Comparison of ENCODE assay signal across 9 mouse cellular contexts in the genomic region with DNA sequence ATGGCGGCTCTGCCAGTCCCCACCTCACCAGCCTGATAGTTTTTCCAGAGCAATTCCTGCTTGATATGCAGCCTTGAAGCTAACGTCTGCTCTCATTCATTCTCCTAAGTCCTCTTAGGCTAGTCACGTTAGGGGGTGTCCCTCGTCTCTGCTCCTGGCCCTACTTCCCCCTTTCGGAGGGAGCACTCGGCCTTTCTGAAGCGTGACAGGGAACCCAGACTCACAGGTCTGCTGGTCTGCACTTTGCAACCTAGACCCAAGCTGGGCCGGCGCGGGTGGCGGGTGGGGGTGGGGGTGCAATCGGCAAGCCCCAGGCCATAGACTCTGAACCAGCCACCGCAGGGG. TPM values are rescaled to one million over a fixed set of nuclear protein-coding genes. Genes with fewer than 3 reads are reported as not detected.
A peak's percentile ranks its signal among the peaks of the same experiment; 100 is the strongest.
DNase-seq lines count a peak whose midpoint lies in the region; ATAC-seq lines count a peak whose summit lies in the region.
"Had no signal": no experiment of that assay in that cellular context is flagged by ENCODE, and none has a peak within 500 bp of the region (broad histone marks: within the 10 kb centered on the region; RNA-seq: fewer than 3 reads in every experiment).

No protein-coding gene starts in this region.

- H3K27ac ChIP-seq in kidney, embryonic 15.5 days: peak overlapping the region; percentile 90
- peak overlapping the region; percentile 82 for H3K27ac ChIP-seq in heart, embryonic 11.5 days (ENCODE audit: low read depth, low read length)
- H3K27ac ChIP-seq in liver, embryonic 13.5 days: peak overlapping the region; percentile 80

- peaks cover 62% of the 10 kb centered on the region for H3K4me1 ChIP-seq in kidney, embryonic 15.5 days
- peaks cover 19% of the 10 kb centered on the region for H3K4me1 ChIP-seq in heart, embryonic 11.5 days (ENCODE audit: control insufficient read depth, insufficient read depth, low read length)
- peaks cover 40% of the 10 kb centered on the region for H3K4me1 ChIP-seq in liver, embryonic 13.5 days (replicated peaks)

- no peaks in the 10 kb centered on the region for H3K36me3 ChIP-seq in kidney, embryonic 15.5 days
- H3K36me3 ChIP-seq in heart, embryonic 11.5 days (ENCODE audit: control insufficient read depth, insufficient read depth, low read length): no peaks in the 10 kb centered on the region
- H3K36me3 ChIP-seq in liver, embryonic 13.5 days: no peaks in the 10 kb centered on the region

- H3K4me3 ChIP-seq in kidney, embryonic 15.5 days (replicated peaks): peak overlapping the region; percentile 74
- peak overlapping the region; percentile 79 for H3K4me3 ChIP-seq in heart, embryonic 11.5 days (ENCODE audit: low read depth, low read length)
- peak overlapping the region; percentile 61 for H3K4me3 ChIP-seq in liver, embryonic 13.5 days (replicated peaks)
- H3K4me3 ChIP-seq: myocyte had no signal

- DNase-seq in kidney, postnatal 10 days: no peak
- DNase-seq in T-cell, adult 2 months (ENCODE audit: low spot score): peak; percentile 42
- no peak for DNase-seq in liver, embryonic 13.5 days
- peak; percentile 69 for DNase-seq in naive thymus-derived CD4-positive, alpha-beta T cell, adult 2 months (ENCODE audit: low read depth)
- no peak for DNase-seq in frontal cortex, adult 2 months (ENCODE audit: extremely low spot score in 1 of 2, low spot score in 1 of 2)
- DNase-seq in layer of hippocampus, adult 8-10 months (ENCODE audit: low spot score in 2 of 2): no peak

- WGBS in kidney, embryonic 15.5 days: 2% methylated on average over 13 of the region's 13 CpGs
- 1% methylated on average over 13 of the region's 13 CpGs for WGBS in heart, embryonic 11.5 days (ENCODE audit: insufficient replicate concordance)
- WGBS in liver, embryonic 13.5 days (ENCODE audit: insufficient replicate concordance): 1% methylated on average over 13 of the region's 13 CpGs

- peaks cover 47% of the 10 kb centered on the region for H3K27me3 ChIP-seq in kidney, embryonic 15.5 days
- H3K27me3 ChIP-seq in heart, embryonic 11.5 days (ENCODE audit: control insufficient read depth, insufficient read depth, low read length): peaks cover 29% of the 10 kb centered on the region
- H3K27me3 ChIP-seq in liver, embryonic 13.5 days: peaks cover 75% of the 10 kb centered on the region

- H3K9ac ChIP-seq in kidney, embryonic 15.5 days: peak overlapping the region; percentile 82
- H3K9ac ChIP-seq in heart, embryonic 11.5 days (ENCODE audit: low read depth, low read length): peak overlapping the region; percentile 90
- H3K9ac ChIP-seq in liver, embryonic 13.5 days: peak overlapping the region; percentile 68

- ATAC-seq in kidney, embryonic 15.5 days (replicated peaks; ENCODE audit: low FRiP score): peak; percentile 26; the same call in 1 of the 2 replicates
- 0 out of 2 replicates have a peak, but pooled peaks have one; percentile 29 for ATAC-seq in heart, embryonic 11.5 days (replicated peaks; ENCODE audit: insufficient number of reproducible peaks, low FRiP score, low TSS enrichment)
- peak; percentile 51 for ATAC-seq in liver, embryonic 13.5 days (ENCODE audit: low read depth)

- peak overlapping the region; percentile 95 for H3K4me2 ChIP-seq in kidney, embryonic 15.5 days
- H3K4me2 ChIP-seq in heart, embryonic 11.5 days: peak overlapping the region; percentile 79
- H3K4me2 ChIP-seq in liver, embryonic 13.5 days: peak overlapping the region; percentile 79

- no peaks in the 10 kb centered on the region for H3K9me3 ChIP-seq in kidney, embryonic 15.5 days (replicated peaks)
- H3K9me3 ChIP-seq in heart, embryonic 11.5 days (replicated peaks; ENCODE audit: control insufficient read depth, low read length): no peaks in the 10 kb centered on the region
- no peaks in the 10 kb centered on the region for H3K9me3 ChIP-seq in liver, embryonic 13.5 days (replicated peaks)

RNA-seq across cellular contexts. Expression of a gene that starts 2.6 kb away (rescaled TPM):
- 28.3 and 31.0 TPM in 2 replicates for polyA plus RNA-seq in kidney, embryonic 15.5 days (2015; fragmentation: Nextera tagmentation; extraction: Ambion mirVana)
- 17.1 and 18.7 TPM in 2 replicates for polyA plus RNA-seq in heart, embryonic 11.5 days (2014; fragmentation: Nextera tagmentation; extraction: Ambion mirVana)
- 9.1 and 13.2 TPM in 2 replicates for polyA plus RNA-seq in liver, embryonic 13.5 days (2015; fragmentation: Nextera tagmentation; extraction: Ambion mirVana)
- 3.1 and 4.6 TPM in 2 replicates for polyA plus RNA-seq in frontal cortex, adult 2 months (2012; rRNA removed)
- 10 to 100 TPM in 1 of 4 experiments, 1 to 10 TPM in 3; 4.4 to 11.1 (median 6.3) TPM for total RNA-seq in layer of hippocampus, adult 8-10 months (2022)
- polyA plus RNA-seq: myocyte had no signal

Comparison
In these comparisons a context has a peak if more than half of its experiments do, and no peak if none do; other contexts are left out.
1. DNase-seq: peak in T-cell, adult 2 months (single experiment) and naive thymus-derived CD4-positive, alpha-beta T cell, adult 2 months (single experiment); none in kidney, postnatal 10 days (single experiment), liver, embryonic 13.5 days (single experiment), frontal cortex, adult 2 months (0 of 2) and layer of hippocampus, adult 8-10 months (0 of 2).
2. Peak in every context shown above with its lines, with median percentiles within 50 percentile points of each other: ATAC-seq, H3K27ac ChIP-seq, H3K4me2 ChIP-seq, H3K4me3 ChIP-seq and H3K9ac ChIP-seq.